Mouse (Mus musculus): ENCODE measurements around the gene Selenok. TPM values are rescaled to one million over a fixed set of nuclear protein-coding genes. Genes with fewer than 3 reads are reported as not detected.

Selenok gene
- total RNA-seq, 2 experiments from 2014 or later = 74.9 to 96.6 TPM

Small RNAs within 50 kb of the gene (microRNA-seq; reads per million reads assigned to microRNA genes)
- not detected for gene Mir6947

Other genes starting within 250 kb of the Selenok start
- under 1 TPM; 0.73 to 0.85 TPM for gene Cacna2d3, start 246.4 kb upstream of the Selenok start, total RNA-seq (2021)
- gene Actr8, start 10.0 kb downstream of the Selenok start, total RNA-seq (2021) = 10 to 100 TPM; 31.1 to 33.4 TPM
- gene Il17rb, start 40.6 kb downstream of the Selenok start, total RNA-seq (2021) = under 1 TPM in 1 of 2 experiments, not detected in 1; 0.09 TPM
- gene Chdh, start 40.7 kb downstream of the Selenok start, total RNA-seq (2021) = under 1 TPM; 0.36 to 0.37 TPM

Measured in gastrocnemius, adult 18-20 months (tissue).